Mouse (Mus musculus) retina, postnatal 7 days (tissue): ENCODE results near the gene Cyp4f39.

Experiments used
- DNase-seq: peaks from one replicate; pipeline ENCODE4 v3.0.0-alpha.2; 2012; ENCODE audit warnings: low read depth, low spot score

Cyp4f39 gene

GRCm38 (mm10) chr17:32452482-32452881 lies at the start of gene Cyp4f39:
Gene Cyp4f39 (plus strand): TSS chr17:32452723.
- DNase-seq = no peak

- DNase-seq = no peak
Observed at GRCm38 (mm10) chr17:32402779-32403157, 49.8 kb upstream of the Cyp4f39 start.

DNA sequence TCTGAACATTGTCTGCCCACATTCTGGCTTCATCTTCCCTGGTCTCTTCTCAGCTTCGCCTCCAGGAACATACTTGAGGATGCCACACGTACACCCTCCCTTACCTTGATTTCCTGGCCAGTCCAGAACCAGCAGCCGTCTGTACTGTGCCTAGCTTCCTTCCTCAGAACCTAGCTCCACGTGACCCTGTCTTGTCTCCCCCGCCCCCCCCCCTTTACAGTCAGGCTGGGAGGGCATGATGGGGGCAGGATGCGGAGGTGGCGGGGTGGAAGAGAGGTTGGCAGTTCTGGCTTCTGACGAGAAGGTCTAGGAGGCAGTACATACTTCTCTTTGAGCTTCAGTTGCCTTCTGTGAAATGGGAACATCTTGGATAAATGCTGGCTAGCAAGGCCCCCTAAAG lies 49.1 kb upstream of the Cyp4f39 start, which contains the start of gene Rasal3:
Gene Rasal3, minus strand, starts transcription at position 167 of the 400 bp plus-strand sequence.
- no peak for DNase-seq

GRCm38 (mm10) chr17:32411898-32412297 lies 40.6 kb upstream of the Cyp4f39 start:
- no peak for DNase-seq

- DNase-seq = no peak
Observed at GRCm38 (mm10) chr17:32415417-32416020, 37.0 kb upstream of the Cyp4f39 start.

- DNase-seq = no peak
Observed at GRCm38 (mm10) chr17:32416771-32417170, 35.8 kb upstream of the Cyp4f39 start.

DNA sequence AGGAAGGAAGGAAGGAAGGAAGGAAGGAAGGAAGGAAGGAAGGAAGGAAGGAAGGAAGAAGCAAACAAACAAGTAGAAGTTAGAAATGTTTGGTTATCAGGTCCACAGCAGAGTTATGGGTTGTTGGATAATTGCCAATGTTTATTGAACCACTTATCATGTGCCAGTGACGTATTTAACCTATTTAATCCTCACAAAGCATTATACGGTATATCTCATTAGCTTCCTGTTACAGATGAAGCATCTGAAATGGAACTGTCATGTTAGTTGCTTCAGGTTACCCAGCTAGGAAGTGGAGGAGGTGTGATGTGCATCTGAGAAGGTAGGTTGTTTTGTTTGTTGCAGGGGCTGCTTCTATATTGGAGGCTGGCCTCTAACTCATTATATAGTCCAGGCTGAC lies 32.5 kb upstream of the Cyp4f39 start:
- no peak for DNase-seq

GRCm38 (mm10) chr17:32420781-32421180 lies 31.7 kb upstream of the Cyp4f39 start:
- no peak for DNase-seq

GRCm38 (mm10) chr17:32424034-32424433 lies 28.5 kb upstream of the Cyp4f39 start, which contains the start of gene Pglyrp2:
Gene Pglyrp2 (minus strand): TSS chr17:32424167.
- DNase-seq = no peak

GRCm38 (mm10) chr17:32426610-32427009 lies 25.9 kb upstream of the Cyp4f39 start:
- no peak for DNase-seq

- DNase-seq = no peak
Observed at GRCm38 (mm10) chr17:32431972-32432371, 20.6 kb upstream of the Cyp4f39 start.

GRCm38 (mm10) chr17:32434324-32434723 lies 18.2 kb upstream of the Cyp4f39 start:
- DNase-seq = no peak

GRCm38 (mm10) chr17:32435151-32435550 lies 17.4 kb upstream of the Cyp4f39 start:
- no peak for DNase-seq

DNA sequence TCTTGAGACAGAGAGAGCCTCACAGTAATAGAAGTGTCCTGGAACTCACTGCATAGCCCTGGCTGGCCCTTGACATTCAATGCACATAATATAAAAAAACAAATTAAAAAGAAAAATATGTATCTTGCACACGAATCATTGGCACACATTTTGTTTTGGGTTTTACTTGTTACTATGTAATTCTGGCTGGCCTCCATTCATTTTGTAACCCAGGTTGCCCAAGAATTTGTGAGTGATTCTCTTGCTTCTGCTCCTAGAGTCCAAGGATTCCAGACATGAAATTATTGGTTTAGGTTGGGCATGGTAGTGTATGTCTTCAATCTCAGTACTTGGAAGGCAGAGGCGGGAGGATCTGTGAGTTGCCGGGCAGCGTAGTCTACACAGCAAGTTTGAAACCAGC lies 15.4 kb upstream of the Cyp4f39 start:
- no peak for DNase-seq

GRCm38 (mm10) chr17:32443245-32443644 lies 9.3 kb upstream of the Cyp4f39 start:
- DNase-seq = no peak

DNA sequence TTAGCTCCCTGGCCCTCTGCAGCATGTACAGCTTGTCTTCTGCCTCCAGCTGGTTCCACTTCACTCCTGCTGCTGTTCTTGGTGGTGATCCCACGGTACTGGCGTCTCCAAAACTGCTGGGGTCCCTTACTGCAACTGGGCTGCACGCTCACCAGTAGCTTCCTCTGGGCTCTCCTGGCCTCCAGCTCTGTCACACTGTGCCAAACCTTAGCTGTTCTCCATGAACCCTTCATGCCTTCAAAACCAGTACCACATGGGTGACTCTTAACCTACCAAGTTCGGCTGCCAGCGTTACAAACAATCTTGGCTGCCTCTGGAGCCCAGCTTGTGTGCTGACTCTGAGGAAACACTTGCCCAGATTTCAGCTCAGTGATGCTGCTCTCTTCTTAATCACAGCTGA lies 7.5 kb upstream of the Cyp4f39 start:
- no peak for DNase-seq

- DNase-seq = no peak
Observed at GRCm38 (mm10) chr17:32447195-32447594, 5.3 kb upstream of the Cyp4f39 start.

- no peak for DNase-seq
Observed at GRCm38 (mm10) chr17:32449042-32449441, 3.5 kb upstream of the Cyp4f39 start.

DNA sequence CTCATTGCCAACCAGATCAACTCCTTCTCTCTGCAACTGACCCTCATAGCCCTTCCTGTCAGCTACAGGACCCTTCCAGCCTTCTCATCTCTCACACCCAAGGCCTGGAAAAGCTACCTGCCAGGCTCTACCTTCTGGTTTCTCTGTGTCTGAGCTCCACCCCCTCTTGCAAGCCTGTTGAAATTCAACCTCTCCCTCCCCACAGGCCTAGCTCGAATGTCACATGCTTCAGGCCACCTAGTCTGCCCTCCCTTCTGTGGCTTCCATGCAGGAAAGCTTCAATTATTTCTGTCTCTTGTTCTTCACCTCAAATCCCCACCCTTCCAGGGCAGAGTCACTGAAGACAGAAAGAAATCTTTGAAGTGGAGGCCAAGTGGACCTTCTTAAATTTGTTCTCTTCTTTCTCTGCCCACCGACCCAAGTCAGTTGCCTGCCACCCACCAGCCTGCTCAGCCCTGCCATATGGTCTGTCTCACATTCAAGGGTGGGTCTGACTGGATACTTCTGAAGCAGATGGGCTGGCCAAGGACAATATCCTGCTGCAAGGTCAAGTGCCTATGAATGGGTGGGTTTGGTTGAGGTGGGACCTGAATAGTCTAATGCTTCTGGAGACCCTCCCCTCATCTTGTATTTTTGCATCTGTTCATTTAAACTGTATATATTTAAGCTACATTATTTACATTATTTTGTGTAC lies 1.5 kb upstream of the Cyp4f39 start:
- DNase-seq = no peak

GRCm38 (mm10) chr17:32454188-32454587 lies 1.7 kb downstream of the Cyp4f39 start:
- DNase-seq = no peak

DNA sequence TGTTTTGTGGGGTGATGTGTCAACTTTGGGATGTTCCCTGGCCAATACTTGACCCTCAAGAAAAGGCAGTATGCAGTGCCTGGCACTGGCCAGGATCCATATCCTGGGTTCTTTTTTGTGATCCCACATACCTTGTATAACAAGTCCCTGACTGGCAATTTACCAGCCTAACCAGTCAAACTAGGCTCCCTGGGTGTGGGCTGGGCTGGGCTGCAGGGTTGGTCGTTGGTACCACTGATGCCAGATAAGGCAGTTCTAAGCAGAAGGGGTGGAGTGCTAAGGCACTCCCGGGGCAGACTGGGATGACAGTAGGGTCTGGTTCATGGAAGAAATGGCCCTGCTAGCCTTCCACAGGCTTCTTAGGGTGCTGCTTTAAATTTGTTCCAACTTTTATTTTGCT lies 2.5 kb downstream of the Cyp4f39 start:
- no peak for DNase-seq

- DNase-seq = no peak
Observed at GRCm38 (mm10) chr17:32468494-32468893, 16.0 kb downstream of the Cyp4f39 start.

DNA sequence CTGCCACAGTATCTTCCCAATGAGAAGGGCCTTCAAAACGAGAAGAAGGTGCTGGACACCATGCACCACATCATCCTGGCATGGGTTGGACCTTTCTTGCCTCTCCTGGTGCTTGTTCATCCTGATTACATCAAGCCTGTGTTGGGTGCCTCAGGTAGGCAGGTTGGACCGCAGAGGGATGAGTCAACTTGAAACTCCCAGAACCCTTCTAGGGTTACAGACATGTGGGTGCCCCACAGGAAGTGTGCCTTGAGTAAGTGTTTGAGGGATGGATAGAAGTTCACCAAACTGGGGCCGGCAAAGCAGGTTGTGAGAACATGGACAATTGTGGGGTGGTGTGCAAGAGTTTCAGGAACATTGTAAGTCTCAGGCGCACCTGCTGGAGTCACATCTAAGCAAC lies 18.3 kb downstream of the Cyp4f39 start:
- DNase-seq = no peak
